Mouse (Mus musculus) lung, postnatal 0 days (tissue): Measurements from ENCODE around the gene Ccdc33. TPM values are rescaled to one million over a fixed set of nuclear protein-coding genes. Genes with fewer than 3 reads are reported as not detected.
A peak's percentile ranks its signal among the peaks of the same experiment; 100 is the strongest.

Experiments used
- ATAC-seq: fragments of 200-750 bp; cut with Nextera tagmentation; 2 replicates; pipeline ENCODE4 v1.8.0; 2017; ENCODE audit warnings: moderate library complexity
- DNase-seq: peaks from one replicate; pipeline ENCODE4 v3.0.0-alpha.2; 2016; ENCODE audit warnings: low spot score
- H3K27ac ChIP-seq: fragments of 300-500 bp; sonication (generic); 2 replicates; pipeline ENCODE4 v1.5.1; 2014; ENCODE audit warnings: antibody characterized with exemption, mild to moderate bottlenecking, low read length, mixed read lengths
- H3K27me3 ChIP-seq: fragments of 300-500 bp; sonication (generic); replicated peaks from 2 replicates; pipeline ENCODE4 v1.6.1; 2014; ENCODE audit warnings: low read length, mixed read lengths; ENCODE audit not compliant: insufficient read depth
- H3K36me3 ChIP-seq: fragments of 300-500 bp; sonication (generic); 2 replicates; pipeline ENCODE4 v1.6.1; 2014; ENCODE audit warnings: low read length, mixed read lengths; ENCODE audit not compliant: insufficient read depth
- H3K4me1 ChIP-seq: fragments of 300-500 bp; sonication (generic); 2 replicates; pipeline ENCODE4 v1.6.1; 2014; ENCODE audit warnings: antibody characterized with exemption, low read depth, low read length, mixed read lengths; ENCODE audit not compliant: insufficient read depth
- H3K4me2 ChIP-seq: fragments of 300-500 bp; sonication (generic); replicated peaks from 2 replicates; pipeline ENCODE4 v1.6.1; 2014; ENCODE audit warnings: low read depth, mild to moderate bottlenecking, low read length, moderate library complexity, mixed read lengths
- H3K4me3 ChIP-seq: fragments of 300-500 bp; sonication (generic); 2 replicates; pipeline ENCODE4 v1.5.1; 2014; ENCODE audit warnings: low read depth, low read length
- H3K9ac ChIP-seq: fragments of 300-500 bp; sonication (generic); replicated peaks from 2 replicates; pipeline ENCODE4 v1.6.1; 2014; ENCODE audit warnings: low read depth, mild to moderate bottlenecking
- H3K9me3 ChIP-seq: fragments of 300-500 bp; sonication (generic); 2 replicates; pipeline ENCODE4 v1.6.1; 2016; ENCODE audit warnings: low read length, mixed read lengths
- CTCF ChIP-seq: IDR thresholded peaks from 2 replicates; pipeline ENCODE4 v1.5.1; 2016; ENCODE audit warnings: antibody characterized with exemption, mild to moderate bottlenecking
- EP300 ChIP-seq: IDR thresholded peaks from 2 replicates; pipeline ENCODE4 v1.6.1; 2016; ENCODE audit warnings: antibody characterized with exemption, mild to moderate bottlenecking, control low read depth
- WGBS: fragments of 180-500 bp; shearing (Covaris S2); extraction: QIAGEN DNeasy Blood & Tissue Kit; methylation state at CpG from one replicate; pipeline ENCODE4 v1.1.7; 2014; 5-methylcytosine and 5-hydroxymethylcytosine counted together
- polyA plus RNA-seq: library from polyadenylated mRNA; unstranded; fragments of >200 nt; fragmentation: Nextera tagmentation; extraction: Ambion mirVana; gene quantifications from 2 replicates; pipeline ENCODE4 v1.2.1, GENCODE M21; 2015

The Ccdc33 gene
- polyA plus RNA-seq, 1 experiment from 2014 or later: 3.0 TPM

DNA sequence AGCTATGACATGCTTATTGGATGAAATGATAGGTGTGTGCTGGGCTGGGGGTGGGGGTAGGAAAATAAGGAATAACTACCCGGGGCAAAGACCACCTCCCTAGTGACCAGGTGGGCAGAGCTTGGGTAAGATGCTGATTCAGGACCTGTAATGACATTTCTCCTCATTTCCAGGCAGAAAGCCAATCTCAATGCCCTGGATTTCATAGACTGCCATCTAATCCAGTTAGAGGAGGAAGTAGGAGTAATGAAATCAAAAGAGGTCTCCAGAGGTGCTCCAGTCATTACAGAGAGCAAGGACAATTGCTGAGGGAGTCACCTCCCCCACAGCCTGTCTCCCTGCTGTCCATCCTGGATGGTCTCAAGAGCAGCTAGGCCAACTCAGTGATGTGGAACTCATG is 58.7 kb downstream of the Ccdc33 start:
- Histone ChIP-seq H3K36me3 (no peaks in the 10 kb centered on the region), H3K4me1 (no peaks in the 10 kb centered on the region), H3K9ac (no peak overlapping the region), H3K27ac (no peak overlapping the region), H3K4me3 (no peak overlapping the region), H3K4me2 (no peak overlapping the region), H3K27me3 (0 out of 2 replicates have a peak, but pooled peaks cover 4% of the 10 kb centered on the region), H3K9me3 (no peaks in the 10 kb centered on the region)
- no peak for TF ChIP-seq EP300
- no peak for TF ChIP-seq CTCF
- ATAC-seq: no peak
- no peak for DNase-seq
- 28% methylated on average over 1 of the region's 1 CpGs for WGBS

DNA sequence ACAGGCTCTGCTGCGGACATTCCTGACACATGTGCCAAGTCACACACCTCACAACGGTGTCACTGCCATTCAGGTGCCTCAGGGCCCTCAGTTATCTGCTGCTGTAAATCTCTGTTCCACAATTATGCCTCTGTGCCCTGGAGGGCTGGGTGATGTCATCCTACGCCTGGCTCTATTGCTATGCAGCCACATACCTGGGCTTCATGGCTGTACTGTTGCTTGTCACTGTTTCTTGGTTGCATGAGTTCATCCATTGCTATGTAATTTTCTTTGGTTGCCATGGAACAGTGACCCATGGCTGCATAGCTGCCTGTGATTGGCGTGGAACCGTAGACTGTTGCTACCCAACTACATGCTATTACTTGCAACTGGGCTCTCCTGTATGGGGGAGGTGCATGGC is 63.0 kb downstream of the Ccdc33 start:
- H3K36me3 ChIP-seq: no peaks in the 10 kb centered on the region
- H3K9ac ChIP-seq: no peak overlapping the region
- no peak overlapping the region for H3K27ac ChIP-seq
- no peak for ATAC-seq
- DNase-seq: no peak
- no peaks in the 10 kb centered on the region for H3K9me3 ChIP-seq
- H3K4me2 ChIP-seq: no peak overlapping the region
- no peak for TF ChIP-seq CTCF
- TF ChIP-seq EP300: no peak
- no peak overlapping the region for H3K4me3 ChIP-seq
- 71% methylated on average over 5 of the region's 5 CpGs for WGBS
- H3K27me3 ChIP-seq: no peaks in the 10 kb centered on the region
- no peaks in the 10 kb centered on the region for H3K4me1 ChIP-seq

DNA sequence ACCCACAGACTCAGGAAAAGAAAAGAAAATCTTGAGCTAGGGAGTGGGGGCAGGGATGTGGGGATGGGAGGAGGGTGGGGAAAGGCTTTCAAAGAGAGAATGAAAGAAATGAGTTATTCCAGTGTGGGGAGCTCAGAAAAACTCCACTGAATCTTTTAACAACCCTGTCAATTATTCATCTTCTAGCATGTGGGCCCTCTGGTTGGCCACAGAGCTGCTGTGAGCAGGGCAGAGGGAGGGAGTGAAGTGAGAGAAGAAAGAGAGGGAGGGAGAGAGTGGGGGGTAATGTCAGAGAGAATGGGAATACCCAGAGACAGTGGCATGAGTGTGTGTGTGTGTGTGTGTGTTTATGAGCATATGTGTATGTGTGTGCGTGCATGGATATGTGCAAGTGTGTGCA is 64.6 kb downstream of the Ccdc33 start:
- no peak overlapping the region for H3K9ac ChIP-seq
- H3K9me3 ChIP-seq: no peaks in the 10 kb centered on the region
- no peaks in the 10 kb centered on the region for H3K27me3 ChIP-seq
- DNase-seq (no peak), ATAC-seq (no peak)
- no peaks in the 10 kb centered on the region for H3K4me1 ChIP-seq
- H3K4me2 ChIP-seq: no peak overlapping the region
- WGBS: 76% methylated on average over 1 of the region's 1 CpGs
- no peak overlapping the region for H3K27ac ChIP-seq
- TF ChIP-seq CTCF (no peak), EP300 (no peak)
- no peaks in the 10 kb centered on the region for H3K36me3 ChIP-seq
- no peak overlapping the region for H3K4me3 ChIP-seq

DNA sequence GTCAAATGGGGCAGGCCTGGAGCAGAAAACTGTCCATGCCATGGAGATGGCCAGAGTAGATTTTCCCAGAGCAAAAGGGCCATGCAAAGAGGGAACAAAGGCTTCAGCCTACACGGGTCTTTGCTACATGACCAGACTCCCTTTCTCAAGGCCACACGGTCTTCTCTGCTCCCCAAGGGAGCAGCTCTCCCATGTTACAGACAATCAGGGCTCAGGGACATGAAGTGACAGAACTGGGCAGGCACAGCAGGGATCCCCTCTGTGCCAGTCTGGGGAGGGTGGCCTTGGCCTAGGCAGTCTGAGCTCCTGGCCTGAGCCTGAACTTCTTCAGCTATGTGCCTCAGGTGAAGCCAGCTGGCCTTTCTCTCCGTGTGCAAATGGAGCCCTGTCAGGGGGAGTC is 65.1 kb downstream of the Ccdc33 start:
- no peak overlapping the region for H3K9ac ChIP-seq
- H3K27ac ChIP-seq: no peak overlapping the region
- H3K4me3 ChIP-seq: no peak overlapping the region
- DNase-seq: no peak
- H3K4me2 ChIP-seq: no peak overlapping the region
- no peaks in the 10 kb centered on the region for H3K36me3 ChIP-seq
- H3K4me1 ChIP-seq: no peaks in the 10 kb centered on the region
- ATAC-seq: no peak
- H3K9me3 ChIP-seq: no peaks in the 10 kb centered on the region
- no peaks in the 10 kb centered on the region for H3K27me3 ChIP-seq
- 48% methylated on average over 3 of the region's 3 CpGs for WGBS
- no peak for TF ChIP-seq EP300
- TF ChIP-seq CTCF: no peak

DNA sequence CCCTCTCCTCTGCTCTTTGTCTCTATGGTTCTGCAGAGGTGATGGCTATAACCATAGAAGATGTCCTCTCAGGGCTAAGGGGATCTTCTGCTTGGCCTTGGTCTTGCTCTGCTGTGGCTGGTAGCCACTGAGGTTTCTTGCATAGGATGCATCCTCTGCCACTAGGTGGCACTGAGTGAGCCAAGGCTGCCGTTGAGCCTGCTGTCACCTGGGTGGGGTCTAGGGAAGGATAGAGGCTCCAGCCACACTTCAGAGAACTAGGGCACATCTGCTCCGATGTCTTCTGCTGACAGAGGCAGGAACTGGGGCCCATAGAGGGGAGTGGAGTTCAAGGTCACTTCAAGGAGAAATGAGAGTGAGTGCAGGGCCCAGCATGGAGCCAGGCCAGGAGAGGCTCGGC is 65.5 kb downstream of the Ccdc33 start:
- no peak overlapping the region for H3K4me2 ChIP-seq
- no peaks in the 10 kb centered on the region for H3K27me3 ChIP-seq
- H3K27ac ChIP-seq: no peak overlapping the region
- peak; percentile 85 for TF ChIP-seq CTCF
- no peak for TF ChIP-seq EP300
- no peaks in the 10 kb centered on the region for H3K9me3 ChIP-seq
- H3K4me3 ChIP-seq: no peak overlapping the region
- H3K36me3 ChIP-seq: no peaks in the 10 kb centered on the region
- ATAC-seq (no peak), DNase-seq (peak; percentile 56)
- H3K9ac ChIP-seq: no peak overlapping the region
- 22% methylated on average over 3 of the region's 3 CpGs for WGBS
- no peaks in the 10 kb centered on the region for H3K4me1 ChIP-seq

DNA sequence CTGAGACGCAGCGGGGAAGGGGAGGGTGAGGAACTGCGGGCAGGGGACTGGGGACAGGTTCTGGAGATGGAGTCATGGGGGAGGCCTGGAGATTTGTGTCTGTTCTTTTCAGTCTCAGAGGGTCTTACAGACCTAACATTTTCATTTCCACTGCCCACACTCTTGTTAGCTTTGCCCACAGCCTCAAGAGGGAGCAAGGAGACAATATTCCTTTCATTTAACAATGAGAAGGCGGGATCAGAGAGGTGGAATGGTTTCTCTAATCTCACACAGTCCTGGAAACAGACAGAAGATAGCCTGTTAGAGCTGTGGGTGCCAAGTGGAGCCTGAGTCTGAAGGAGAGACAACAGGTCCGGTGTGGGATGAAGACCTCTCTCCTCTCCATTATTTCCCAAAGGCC is 66.7 kb downstream of the Ccdc33 start:
- 25% methylated on average over 5 of the region's 5 CpGs for WGBS
- ATAC-seq: no peak
- no peak overlapping the region for H3K4me3 ChIP-seq

DNA sequence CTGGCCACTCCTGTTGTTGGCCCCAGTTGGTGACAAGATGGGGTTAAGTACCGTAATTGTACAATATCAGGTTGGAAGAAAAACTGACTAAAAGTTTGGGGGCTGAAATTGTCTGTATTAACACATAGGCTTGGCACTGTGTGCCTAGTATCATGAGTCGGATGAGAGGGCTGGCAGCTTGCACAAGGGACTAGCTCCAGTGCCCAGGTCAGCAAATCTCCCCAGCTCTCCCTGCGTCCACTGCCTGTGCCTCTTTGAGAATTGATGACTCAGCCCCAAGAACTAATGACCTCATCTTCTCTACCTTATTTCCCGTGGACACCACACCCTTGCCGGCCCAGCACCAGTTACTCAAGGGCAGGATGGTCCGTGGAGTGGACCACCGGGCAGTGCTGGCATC is 68.8 kb downstream of the Ccdc33 start:
- H3K4me3 ChIP-seq: no peak overlapping the region
- no peak overlapping the region for H3K27ac ChIP-seq
- no peak overlapping the region for H3K4me2 ChIP-seq
- no peak for DNase-seq
- no peaks in the 10 kb centered on the region for H3K36me3 ChIP-seq
- H3K27me3 ChIP-seq: no peaks in the 10 kb centered on the region
- 0 out of 2 replicates have a peak, but pooled peaks cover 3% of the 10 kb centered on the region for H3K4me1 ChIP-seq
- TF ChIP-seq CTCF (no peak), EP300 (no peak)
- H3K9me3 ChIP-seq: no peaks in the 10 kb centered on the region
- H3K9ac ChIP-seq: no peak overlapping the region
- 53% methylated on average over 7 of the region's 7 CpGs for WGBS
- ATAC-seq: no peak

More for the DNA sequence above, 66.7 kb downstream of the Ccdc33 start:
- Histone ChIP-seq H3K27me3 (no peaks in the 10 kb centered on the region), H3K9me3 (no peaks in the 10 kb centered on the region), H3K36me3 (no peaks in the 10 kb centered on the region), H3K4me2 (no peak overlapping the region), H3K9ac (no peak overlapping the region), H3K4me1 (0 out of 2 replicates have a peak, but pooled peaks cover 3% of the 10 kb centered on the region), H3K27ac (no peak overlapping the region)
- no peak for DNase-seq
- TF ChIP-seq CTCF: peak; percentile 38; the same call in 1 of the 2 replicates
- no peak for TF ChIP-seq EP300
